Mouse (Mus musculus) erythroblast, embryonic 14.5 days (primary cell): ENCODE measurements around the gene Ddx24.

ENCODE experiments used
- GATA1 ChIP-seq: IDR thresholded peaks from 2 replicates; pipeline ENCODE4 v1.6.1; 2012; ENCODE audit warnings: low read length, inconsistent platforms, mixed read lengths
- TAL1 ChIP-seq: IDR thresholded peaks from 3 replicates; pipeline ENCODE4 v1.6.1; 2012; ENCODE audit warnings: low read length, inconsistent platforms, mixed read lengths

GRCm38 (mm10) chr12:103371711-103372110 is 53.9 kb downstream of the Ddx24 start:
- TF ChIP-seq GATA1 (no peak), TAL1 (no peak)
